Mouse (Mus musculus): ENCODE measurements around the gene Tenm4. TPM values are rescaled to one million over a fixed set of nuclear protein-coding genes. Genes with fewer than 3 reads are reported as not detected.

Gene Tenm4
- total and polyA plus RNA-seq, 2 experiments: 0.09 to 0.11 TPM

GRCm38 (mm10) chr7:96154025-96154424 lies 17.0 kb upstream of the Tenm4 start:
- H3K4me3 ChIP-seq (ENCODE audit: insufficient read depth, low read depth, low read length): no peak overlapping the region
- no peak overlapping the region for H3K9ac ChIP-seq (ENCODE audit: low read depth, low read length)
- DNase-seq (ENCODE audit: extremely low read depth, low read depth, low spot score): no peak
- WGBS: 84% methylated on average over 3 of the region's 3 CpGs
- TF ChIP-seq POLR2A (IDR thresholded peaks at IDR 0.05; ENCODE audit: extremely low read depth, insufficient read depth, low read length) (no peak), CTCF (IDR thresholded peaks at IDR 0.05; ENCODE audit: low read depth, low read length) (no peak)
- H3K4me1 ChIP-seq (ENCODE audit: control insufficient read depth, insufficient read depth, low read length): no peaks in the 10 kb centered on the region
- H3K27ac ChIP-seq (replicated peaks; ENCODE audit: insufficient read depth, low read depth, low read length): no peak overlapping the region
- H3K79me2 ChIP-seq (ENCODE audit: control insufficient read depth, insufficient read depth, low read length): no peaks in the 10 kb centered on the region
- no peaks in the 10 kb centered on the region for H3K27me3 ChIP-seq (ENCODE audit: control insufficient read depth, insufficient read depth, low read length)
- no peaks in the 10 kb centered on the region for H3K36me3 ChIP-seq (ENCODE audit: control insufficient read depth, insufficient read depth, low read length)

- WGBS: 66% methylated on average over 7 of the region's 7 CpGs
- Histone ChIP-seq H3K79me2 (ENCODE audit: control insufficient read depth, insufficient read depth, low read length) (no peaks in the 10 kb centered on the region), H3K9ac (ENCODE audit: low read depth, low read length) (no peak overlapping the region), H3K36me3 (ENCODE audit: control insufficient read depth, insufficient read depth, low read length) (no peaks in the 10 kb centered on the region), H3K27ac (replicated peaks; ENCODE audit: insufficient read depth, low read depth, low read length) (no peak overlapping the region), H3K4me1 (ENCODE audit: control insufficient read depth, insufficient read depth, low read length) (no peaks in the 10 kb centered on the region), H3K27me3 (ENCODE audit: control insufficient read depth, insufficient read depth, low read length) (no peaks in the 10 kb centered on the region), H3K4me3 (ENCODE audit: insufficient read depth, low read depth, low read length) (no peak overlapping the region)
- TF ChIP-seq POLR2A (IDR thresholded peaks at IDR 0.05; ENCODE audit: extremely low read depth, insufficient read depth, low read length): no peak
- no peak for TF ChIP-seq CTCF (IDR thresholded peaks at IDR 0.05; ENCODE audit: low read depth, low read length)
- DNase-seq (ENCODE audit: extremely low read depth, low read depth, low spot score): no peak
These were observed 14.4 kb upstream of the Tenm4 start for GRCm38 (mm10) chr7:96156481-96157255.

- H3K36me3 ChIP-seq (ENCODE audit: control insufficient read depth, insufficient read depth, low read length): no peaks in the 10 kb centered on the region
- no peak for TF ChIP-seq CTCF (IDR thresholded peaks at IDR 0.05; ENCODE audit: low read depth, low read length)
- no peak for TF ChIP-seq POLR2A (IDR thresholded peaks at IDR 0.05; ENCODE audit: extremely low read depth, insufficient read depth, low read length)
These were observed 6.9 kb upstream of the Tenm4 start for GRCm38 (mm10) chr7:96164141-96164540.

GRCm38 (mm10) chr7:96168921-96169320 lies 2.1 kb upstream of the Tenm4 start:
- no peaks in the 10 kb centered on the region for H3K4me1 ChIP-seq (ENCODE audit: control insufficient read depth, insufficient read depth, low read length)
- no peak overlapping the region for H3K4me3 ChIP-seq (ENCODE audit: insufficient read depth, low read depth, low read length)
- TF ChIP-seq POLR2A (IDR thresholded peaks at IDR 0.05; ENCODE audit: extremely low read depth, insufficient read depth, low read length) (no peak), CTCF (IDR thresholded peaks at IDR 0.05; ENCODE audit: low read depth, low read length) (no peak)
- H3K79me2 ChIP-seq (ENCODE audit: control insufficient read depth, insufficient read depth, low read length): no peaks in the 10 kb centered on the region
- no peak for DNase-seq (ENCODE audit: extremely low read depth, low read depth, low spot score)
- WGBS: 53% methylated on average over 3 of the region's 3 CpGs
- H3K36me3 ChIP-seq (ENCODE audit: control insufficient read depth, insufficient read depth, low read length): no peaks in the 10 kb centered on the region
- no peak overlapping the region for H3K27ac ChIP-seq (replicated peaks; ENCODE audit: insufficient read depth, low read depth, low read length)
- H3K9ac ChIP-seq (ENCODE audit: low read depth, low read length): no peak overlapping the region
- H3K27me3 ChIP-seq (ENCODE audit: control insufficient read depth, insufficient read depth, low read length): no peaks in the 10 kb centered on the region

More at GRCm38 (mm10) chr7:96164141-96164540, 6.9 kb upstream of the Tenm4 start:
- no peak overlapping the region for H3K9ac ChIP-seq (ENCODE audit: low read depth, low read length)
- no peak overlapping the region for H3K4me3 ChIP-seq (ENCODE audit: insufficient read depth, low read depth, low read length)
- DNase-seq (ENCODE audit: extremely low read depth, low read depth, low spot score): no peak
- no peaks in the 10 kb centered on the region for H3K4me1 ChIP-seq (ENCODE audit: control insufficient read depth, insufficient read depth, low read length)
- H3K27me3 ChIP-seq (ENCODE audit: control insufficient read depth, insufficient read depth, low read length): no peaks in the 10 kb centered on the region
- no peaks in the 10 kb centered on the region for H3K79me2 ChIP-seq (ENCODE audit: control insufficient read depth, insufficient read depth, low read length)
- no peak overlapping the region for H3K27ac ChIP-seq (replicated peaks; ENCODE audit: insufficient read depth, low read depth, low read length)

GRCm38 (mm10) chr7:96171596-96172563 lies 834 bp downstream of the Tenm4 start:
- Histone ChIP-seq H3K4me1 (ENCODE audit: control insufficient read depth, insufficient read depth, low read length) (no peaks in the 10 kb centered on the region), H3K36me3 (ENCODE audit: control insufficient read depth, insufficient read depth, low read length) (no peaks in the 10 kb centered on the region), H3K9ac (ENCODE audit: low read depth, low read length) (no peak overlapping the region), H3K27ac (replicated peaks; ENCODE audit: insufficient read depth, low read depth, low read length) (no peak overlapping the region), H3K4me3 (ENCODE audit: insufficient read depth, low read depth, low read length) (no peak overlapping the region), H3K79me2 (ENCODE audit: control insufficient read depth, insufficient read depth, low read length) (no peaks in the 10 kb centered on the region), H3K27me3 (ENCODE audit: control insufficient read depth, insufficient read depth, low read length) (no peaks in the 10 kb centered on the region)
- DNase-seq (ENCODE audit: extremely low read depth, low read depth, low spot score): no peak
- WGBS: 39% methylated on average over 11 of the region's 11 CpGs
- TF ChIP-seq POLR2A (IDR thresholded peaks at IDR 0.05; ENCODE audit: extremely low read depth, insufficient read depth, low read length) (no peak), CTCF (IDR thresholded peaks at IDR 0.05; ENCODE audit: low read depth, low read length) (no peak)

All from liver, adult 2 months (tissue).